Mouse (Mus musculus): Measurements from ENCODE around the gene Emc6.

- no peak for TF ChIP-seq CTCF (IDR thresholded peaks at IDR 0.05; ENCODE audit: low read depth)
- TF ChIP-seq EP300 (IDR thresholded peaks at IDR 0.05; ENCODE audit: low read depth): no peak
These were observed 30.5 kb downstream of the Emc6 start for GRCm38 (mm10) chr11:73146026-73146974.

All from heart, postnatal 0 days (tissue).